Mouse (Mus musculus): ENCODE measurements at regions not wholly inside any gene's neighbourhood (a gene's known extent, or its start where the extent isn't known, plus 50 kb on each side); places are given as distances from the start of the nearest gene placed in this dataset.

DNA sequence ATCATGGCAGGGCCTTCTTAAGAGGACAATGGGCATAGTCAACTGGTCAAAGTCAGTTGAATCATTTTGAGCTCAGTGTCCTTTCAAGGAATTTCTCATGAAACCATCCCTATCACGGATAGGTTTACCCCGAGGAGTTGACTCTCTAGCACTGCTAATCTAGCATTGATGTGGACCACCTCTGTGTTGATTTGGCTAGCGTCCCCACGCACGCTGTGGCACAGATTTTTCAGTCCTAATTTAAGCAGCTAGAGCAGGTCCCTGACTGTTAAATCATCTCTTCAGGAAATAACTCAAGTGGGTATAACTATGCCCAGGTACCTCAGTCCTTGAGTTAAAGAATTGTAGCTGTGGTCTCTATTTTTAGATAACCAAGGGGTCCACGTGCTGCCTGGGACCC, 80.0 kb upstream of the Galnt5 start:
- no peak overlapping the region for H3K4me2 ChIP-seq (ENCODE audit: low read depth, low read length)
- no peak overlapping the region for H3K27ac ChIP-seq (replicated peaks; ENCODE audit: low read depth, low read length)
- H3K9ac ChIP-seq (replicated peaks; ENCODE audit: low read length), result no peak overlapping the region
- H3K36me3 ChIP-seq (replicated peaks; ENCODE audit: control insufficient read depth, insufficient read depth, low read depth, low read length), result no peaks in the 10 kb centered on the region
- no peaks in the 10 kb centered on the region for H3K27me3 ChIP-seq (ENCODE audit: control insufficient read depth, insufficient read depth, low read length)
- 93% methylated on average over 6 of the region's 6 CpGs for WGBS
- no peaks in the 10 kb centered on the region for H3K4me1 ChIP-seq (ENCODE audit: control insufficient read depth, insufficient read depth, low read length)
- H3K9me3 ChIP-seq (replicated peaks; ENCODE audit: control insufficient read depth, low read length), result no peaks in the 10 kb centered on the region
- DNase-seq (ENCODE audit: low spot score), result no peak
- ATAC-seq (replicated peaks; ENCODE audit: insufficient number of reproducible peaks, low FRiP score, low TSS enrichment, low read depth), result no peak
- no peak overlapping the region for H3K4me3 ChIP-seq (ENCODE audit: low read depth, low read length)

DNA sequence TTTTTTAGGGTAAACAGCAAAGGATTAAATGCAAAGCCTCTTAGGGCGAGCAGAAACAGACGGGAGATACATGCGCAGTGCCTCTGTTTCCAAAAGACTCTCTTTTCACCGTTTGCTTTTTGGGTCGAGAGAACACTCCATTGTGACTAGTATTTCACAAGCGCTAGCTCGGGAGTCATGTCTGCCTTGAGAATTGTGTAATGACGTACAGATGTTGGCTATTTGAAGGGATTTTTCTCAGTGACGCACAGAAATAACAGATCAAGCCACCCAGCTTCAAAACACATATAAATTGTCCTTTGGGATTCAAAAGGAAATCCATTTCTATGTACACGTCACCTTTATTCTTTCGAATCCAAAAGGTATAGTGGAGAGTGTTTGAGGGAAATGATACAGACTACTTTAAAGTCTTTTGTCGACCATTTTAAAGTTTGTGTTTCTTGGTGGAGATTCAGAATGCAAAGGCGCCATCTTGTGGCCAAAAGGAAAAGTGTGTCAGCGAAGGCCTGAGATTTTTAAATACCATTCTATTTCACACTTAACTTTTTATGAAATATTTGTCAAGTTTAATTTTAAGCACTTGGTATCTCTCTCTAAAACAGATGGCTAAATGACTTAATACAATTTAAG, 78.5 kb upstream of the Galnt5 start:
- Histone ChIP-seq H3K36me3 (replicated peaks; ENCODE audit: control insufficient read depth, insufficient read depth, low read depth, low read length) (no peaks in the 10 kb centered on the region), H3K4me1 (ENCODE audit: control insufficient read depth, insufficient read depth, low read length) (no peaks in the 10 kb centered on the region), H3K9me3 (replicated peaks; ENCODE audit: control insufficient read depth, low read length) (no peaks in the 10 kb centered on the region), H3K4me3 (ENCODE audit: low read depth, low read length) (no peak overlapping the region), H3K27ac (replicated peaks; ENCODE audit: low read depth, low read length) (no peak overlapping the region), H3K27me3 (ENCODE audit: control insufficient read depth, insufficient read depth, low read length) (no peaks in the 10 kb centered on the region), H3K4me2 (ENCODE audit: low read depth, low read length) (no peak overlapping the region), H3K9ac (replicated peaks; ENCODE audit: low read length) (no peak overlapping the region)
- WGBS, result 32% methylated on average over 14 of the region's 14 CpGs
- peak; percentile 48; the same call in 1 of the 2 replicates for ATAC-seq (replicated peaks; ENCODE audit: insufficient number of reproducible peaks, low FRiP score, low TSS enrichment, low read depth)
- DNase-seq (ENCODE audit: low spot score), result peak; percentile 78

DNA sequence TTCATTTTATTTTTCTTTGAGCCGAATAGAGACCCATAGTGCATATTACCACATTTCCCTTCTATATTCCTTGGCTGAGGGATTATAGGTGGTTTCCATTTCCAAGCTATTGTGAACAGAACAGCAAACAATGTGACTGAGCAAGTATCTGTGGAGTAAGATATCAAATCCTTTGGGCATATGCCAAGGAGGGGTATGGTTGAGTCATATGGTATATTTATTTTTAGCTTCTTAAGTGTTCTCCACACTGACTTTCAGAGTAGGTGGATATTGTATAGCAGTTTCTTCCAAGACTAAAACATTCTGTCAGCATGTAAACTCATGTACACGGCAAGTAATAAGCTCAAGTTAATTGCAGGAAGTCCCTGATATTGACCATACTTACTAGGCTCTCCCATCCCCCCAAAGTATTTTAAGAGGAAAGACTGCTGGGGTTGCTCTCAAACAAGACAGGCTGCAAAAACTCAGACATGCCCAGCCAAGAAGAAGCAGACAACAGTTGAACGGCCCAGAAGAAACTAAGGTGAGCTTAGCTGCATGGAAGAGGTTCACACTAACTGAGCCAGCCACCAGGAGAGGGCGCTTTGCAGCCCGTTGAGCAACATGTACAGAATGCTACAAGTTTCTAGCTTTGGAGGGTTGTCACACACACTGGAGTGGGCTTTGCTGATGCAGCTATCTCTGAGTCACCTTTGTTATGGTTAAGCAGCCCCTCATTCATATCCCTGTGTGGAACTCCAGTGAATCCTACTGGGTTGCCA, 63.4 kb upstream of the Galnt5 start:
- Histone ChIP-seq H3K4me1 (ENCODE audit: control insufficient read depth, insufficient read depth, low read length) (no peaks in the 10 kb centered on the region), H3K4me3 (ENCODE audit: low read depth, low read length) (no peak overlapping the region), H3K9me3 (replicated peaks; ENCODE audit: control insufficient read depth, low read length) (no peaks in the 10 kb centered on the region), H3K27me3 (ENCODE audit: control insufficient read depth, insufficient read depth, low read length) (no peaks in the 10 kb centered on the region), H3K4me2 (ENCODE audit: low read depth, low read length) (no peak overlapping the region), H3K27ac (replicated peaks; ENCODE audit: low read depth, low read length) (no peak overlapping the region), H3K36me3 (replicated peaks; ENCODE audit: control insufficient read depth, insufficient read depth, low read depth, low read length) (no peaks in the 10 kb centered on the region), H3K9ac (replicated peaks; ENCODE audit: low read length) (no peak overlapping the region)
- WGBS, result 52% methylated on average over 5 of the region's 5 CpGs
- DNase-seq (ENCODE audit: low spot score) (peak; percentile 13), ATAC-seq (replicated peaks; ENCODE audit: insufficient number of reproducible peaks, low FRiP score, low TSS enrichment, low read depth) (no peak)
